Mouse (Mus musculus): Measurements from ENCODE around the gene Gjb4. TPM values are rescaled to one million over a fixed set of nuclear protein-coding genes. Genes with fewer than 3 reads are reported as not detected.

The Gjb4 gene
- polyA plus RNA-seq, 1 experiment from 2014 or later, result 0.06 TPM

GRCm38 (mm10) chr4:127374645-127375044 lies 20.8 kb upstream of the Gjb4 start:
- Histone ChIP-seq H3K9me3 (replicated peaks; ENCODE audit: control insufficient read depth, low read length) (no peaks in the 10 kb centered on the region), H3K4me1 (ENCODE audit: control insufficient read depth, low read depth, low read length) (no peaks in the 10 kb centered on the region), H3K36me3 (ENCODE audit: control insufficient read depth, insufficient read depth) (no peaks in the 10 kb centered on the region), H3K4me2 (ENCODE audit: low read depth, low read length) (no peak overlapping the region), H3K27ac (ENCODE audit: low read length) (no peak overlapping the region), H3K9ac (ENCODE audit: low read depth, low read length) (no peak overlapping the region), H3K4me3 (ENCODE audit: low read depth, low read length) (no peak overlapping the region), H3K27me3 (ENCODE audit: control insufficient read depth, insufficient read depth, low read depth, low read length) (no peaks in the 10 kb centered on the region)
- ATAC-seq (ENCODE audit: low read depth), result no peak
- 59% methylated on average over 4 of the region's 4 CpGs for WGBS (ENCODE audit: insufficient replicate concordance)

- no peak overlapping the region for H3K27ac ChIP-seq (ENCODE audit: low read length)
- H3K36me3 ChIP-seq (ENCODE audit: control insufficient read depth, insufficient read depth), result no peaks in the 10 kb centered on the region
- 62% methylated on average over 8 of the region's 8 CpGs for WGBS (ENCODE audit: insufficient replicate concordance)
- H3K9me3 ChIP-seq (replicated peaks; ENCODE audit: control insufficient read depth, low read length), result no peaks in the 10 kb centered on the region
- no peak overlapping the region for H3K9ac ChIP-seq (ENCODE audit: low read depth, low read length)
- no peak overlapping the region for H3K4me2 ChIP-seq (ENCODE audit: low read depth, low read length)
- H3K4me1 ChIP-seq (ENCODE audit: control insufficient read depth, low read depth, low read length), result no peaks in the 10 kb centered on the region
- no peaks in the 10 kb centered on the region for H3K27me3 ChIP-seq (ENCODE audit: control insufficient read depth, insufficient read depth, low read depth, low read length)
- no peak for ATAC-seq (ENCODE audit: low read depth)
- H3K4me3 ChIP-seq (ENCODE audit: low read depth, low read length), result no peak overlapping the region
Measured at GRCm38 (mm10) chr4:127373491-127373890, 19.6 kb upstream of the Gjb4 start.

- Histone ChIP-seq H3K27me3 (ENCODE audit: control insufficient read depth, insufficient read depth, low read depth, low read length) (no peaks in the 10 kb centered on the region), H3K36me3 (ENCODE audit: control insufficient read depth, insufficient read depth) (no peaks in the 10 kb centered on the region), H3K4me2 (ENCODE audit: low read depth, low read length) (no peak overlapping the region), H3K27ac (ENCODE audit: low read length) (no peak overlapping the region), H3K4me3 (ENCODE audit: low read depth, low read length) (no peak overlapping the region), H3K4me1 (ENCODE audit: control insufficient read depth, low read depth, low read length) (no peaks in the 10 kb centered on the region), H3K9me3 (replicated peaks; ENCODE audit: control insufficient read depth, low read length) (no peaks in the 10 kb centered on the region), H3K9ac (ENCODE audit: low read depth, low read length) (no peak overlapping the region)
- ATAC-seq (ENCODE audit: low read depth), result no peak
- 55% methylated on average over 5 of the region's 5 CpGs for WGBS (ENCODE audit: insufficient replicate concordance)
Measured at GRCm38 (mm10) chr4:127371546-127371945, 17.7 kb upstream of the Gjb4 start.

GRCm38 (mm10) chr4:127370447-127370846 lies 16.6 kb upstream of the Gjb4 start:
- no peak overlapping the region for H3K27ac ChIP-seq (ENCODE audit: low read length)
- no peaks in the 10 kb centered on the region for H3K9me3 ChIP-seq (replicated peaks; ENCODE audit: control insufficient read depth, low read length)
- 34% methylated on average over 2 of the region's 2 CpGs for WGBS (ENCODE audit: insufficient replicate concordance)
- H3K4me2 ChIP-seq (ENCODE audit: low read depth, low read length), result no peak overlapping the region
- H3K9ac ChIP-seq (ENCODE audit: low read depth, low read length), result no peak overlapping the region
- no peaks in the 10 kb centered on the region for H3K4me1 ChIP-seq (ENCODE audit: control insufficient read depth, low read depth, low read length)
- no peak overlapping the region for H3K4me3 ChIP-seq (ENCODE audit: low read depth, low read length)
- no peak for ATAC-seq (ENCODE audit: low read depth)
- H3K27me3 ChIP-seq (ENCODE audit: control insufficient read depth, insufficient read depth, low read depth, low read length), result no peaks in the 10 kb centered on the region
- no peaks in the 10 kb centered on the region for H3K36me3 ChIP-seq (ENCODE audit: control insufficient read depth, insufficient read depth)

GRCm38 (mm10) chr4:127368379-127368973 lies 14.6 kb upstream of the Gjb4 start:
- Histone ChIP-seq H3K4me3 (ENCODE audit: low read depth, low read length) (no peak overlapping the region), H3K9me3 (replicated peaks; ENCODE audit: control insufficient read depth, low read length) (no peaks in the 10 kb centered on the region), H3K36me3 (ENCODE audit: control insufficient read depth, insufficient read depth) (no peaks in the 10 kb centered on the region), H3K4me1 (ENCODE audit: control insufficient read depth, low read depth, low read length) (no peaks in the 10 kb centered on the region), H3K27ac (ENCODE audit: low read length) (no peak overlapping the region), H3K9ac (ENCODE audit: low read depth, low read length) (no peak overlapping the region), H3K27me3 (ENCODE audit: control insufficient read depth, insufficient read depth, low read depth, low read length) (no peaks in the 10 kb centered on the region), H3K4me2 (ENCODE audit: low read depth, low read length) (no peak overlapping the region)
- no peak for ATAC-seq (ENCODE audit: low read depth)
- 20% methylated on average over 13 of the region's 13 CpGs for WGBS (ENCODE audit: insufficient replicate concordance)

- WGBS (ENCODE audit: insufficient replicate concordance), result 26% methylated on average over 4 of the region's 4 CpGs
- Histone ChIP-seq H3K4me2 (ENCODE audit: low read depth, low read length) (no peak overlapping the region), H3K27me3 (ENCODE audit: control insufficient read depth, insufficient read depth, low read depth, low read length) (no peaks in the 10 kb centered on the region), H3K9ac (ENCODE audit: low read depth, low read length) (no peak overlapping the region), H3K4me3 (ENCODE audit: low read depth, low read length) (no peak overlapping the region), H3K27ac (ENCODE audit: low read length) (no peak overlapping the region), H3K9me3 (replicated peaks; ENCODE audit: control insufficient read depth, low read length) (no peaks in the 10 kb centered on the region), H3K36me3 (ENCODE audit: control insufficient read depth, insufficient read depth) (no peaks in the 10 kb centered on the region), H3K4me1 (ENCODE audit: control insufficient read depth, low read depth, low read length) (no peaks in the 10 kb centered on the region)
- no peak for ATAC-seq (ENCODE audit: low read depth)
Measured at GRCm38 (mm10) chr4:127365834-127366233, 12.0 kb upstream of the Gjb4 start.

- no peaks in the 10 kb centered on the region for H3K9me3 ChIP-seq (replicated peaks; ENCODE audit: control insufficient read depth, low read length)
- no peaks in the 10 kb centered on the region for H3K27me3 ChIP-seq (ENCODE audit: control insufficient read depth, insufficient read depth, low read depth, low read length)
- no peak overlapping the region for H3K27ac ChIP-seq (ENCODE audit: low read length)
- no peaks in the 10 kb centered on the region for H3K36me3 ChIP-seq (ENCODE audit: control insufficient read depth, insufficient read depth)
- WGBS (ENCODE audit: insufficient replicate concordance), result 38% methylated on average over 5 of the region's 5 CpGs
- H3K9ac ChIP-seq (ENCODE audit: low read depth, low read length), result no peak overlapping the region
- H3K4me2 ChIP-seq (ENCODE audit: low read depth, low read length), result no peak overlapping the region
- no peaks in the 10 kb centered on the region for H3K4me1 ChIP-seq (ENCODE audit: control insufficient read depth, low read depth, low read length)
- no peak for ATAC-seq (ENCODE audit: low read depth)
- no peak overlapping the region for H3K4me3 ChIP-seq (ENCODE audit: low read depth, low read length)
Measured at GRCm38 (mm10) chr4:127365433-127365832, 11.6 kb upstream of the Gjb4 start.

- no peak overlapping the region for H3K9ac ChIP-seq (ENCODE audit: low read depth, low read length)
- H3K4me3 ChIP-seq (ENCODE audit: low read depth, low read length), result no peak overlapping the region
- H3K27ac ChIP-seq (ENCODE audit: low read length), result no peak overlapping the region
- WGBS (ENCODE audit: insufficient replicate concordance), result 49% methylated on average over 6 of the region's 6 CpGs
- H3K36me3 ChIP-seq (ENCODE audit: control insufficient read depth, insufficient read depth), result no peaks in the 10 kb centered on the region
- H3K9me3 ChIP-seq (replicated peaks; ENCODE audit: control insufficient read depth, low read length), result no peaks in the 10 kb centered on the region
- H3K27me3 ChIP-seq (ENCODE audit: control insufficient read depth, insufficient read depth, low read depth, low read length), result no peaks in the 10 kb centered on the region
- no peak for ATAC-seq (ENCODE audit: low read depth)
- H3K4me2 ChIP-seq (ENCODE audit: low read depth, low read length), result no peak overlapping the region
- no peaks in the 10 kb centered on the region for H3K4me1 ChIP-seq (ENCODE audit: control insufficient read depth, low read depth, low read length)
Measured at GRCm38 (mm10) chr4:127364431-127364830, 10.6 kb upstream of the Gjb4 start.

GRCm38 (mm10) chr4:127363331-127363730 lies 9.4 kb upstream of the Gjb4 start:
- H3K4me2 ChIP-seq (ENCODE audit: low read depth, low read length), result no peak overlapping the region
- ATAC-seq (ENCODE audit: low read depth), result no peak
- H3K27me3 ChIP-seq (ENCODE audit: control insufficient read depth, insufficient read depth, low read depth, low read length), result no peaks in the 10 kb centered on the region
- no peaks in the 10 kb centered on the region for H3K4me1 ChIP-seq (ENCODE audit: control insufficient read depth, low read depth, low read length)
- H3K36me3 ChIP-seq (ENCODE audit: control insufficient read depth, insufficient read depth), result no peaks in the 10 kb centered on the region
- no peak overlapping the region for H3K27ac ChIP-seq (ENCODE audit: low read length)
- 29% methylated on average over 4 of the region's 4 CpGs for WGBS (ENCODE audit: insufficient replicate concordance)
- no peak overlapping the region for H3K4me3 ChIP-seq (ENCODE audit: low read depth, low read length)
- no peak overlapping the region for H3K9ac ChIP-seq (ENCODE audit: low read depth, low read length)
- no peaks in the 10 kb centered on the region for H3K9me3 ChIP-seq (replicated peaks; ENCODE audit: control insufficient read depth, low read length)
